Mouse (Mus musculus) kidney, embryonic 14.5 days (tissue): ENCODE measurements at regions not wholly inside any gene's neighbourhood (a gene's known extent, or its start where the extent isn't known, plus 50 kb on each side); places are given as distances from the start of the nearest gene placed in this dataset.

Experiments
- ATAC-seq: fragments of 200-750 bp; cut with Nextera tagmentation; 2 replicates; pipeline ENCODE4 v1.8.0; 2017; ENCODE audit warnings: moderate number of reproducible peaks, mild to moderate bottlenecking, moderate TSS enrichment, moderate library complexity; ENCODE audit not compliant: low FRiP score, low TSS enrichment
- H3K27ac ChIP-seq: fragments of 300-500 bp; sonication (generic); 2 replicates; pipeline ENCODE4 v1.5.1; 2014; ENCODE audit warnings: low read depth, mild to moderate bottlenecking, low read length, moderate library complexity, mixed read lengths
- H3K27me3 ChIP-seq: fragments of 300-500 bp; sonication (generic); 2 replicates; pipeline ENCODE4 v1.6.1; 2014; ENCODE audit warnings: mild to moderate bottlenecking, low read length; ENCODE audit not compliant: control insufficient read depth, insufficient read depth
- H3K36me3 ChIP-seq: fragments of 300-500 bp; sonication (generic); 2 replicates; pipeline ENCODE4 v1.6.1; 2014; ENCODE audit warnings: low read length, mixed read lengths; ENCODE audit not compliant: control insufficient read depth, insufficient read depth
- H3K4me1 ChIP-seq: fragments of 300-500 bp; sonication (generic); 2 replicates; pipeline ENCODE4 v1.6.1; 2014; ENCODE audit warnings: low read length, mixed read lengths; ENCODE audit not compliant: control insufficient read depth, insufficient read depth
- H3K4me2 ChIP-seq: fragments of 300-500 bp; sonication (generic); replicated peaks from 2 replicates; pipeline ENCODE4 v1.6.1; 2014; ENCODE audit warnings: low read depth, mild to moderate bottlenecking, low read length
- H3K4me3 ChIP-seq: fragments of 300-500 bp; sonication (generic); 2 replicates; pipeline ENCODE4 v1.5.1; 2014; ENCODE audit warnings: mild to moderate bottlenecking, low read length
- H3K9ac ChIP-seq: fragments of 300-500 bp; sonication (generic); 2 replicates; pipeline ENCODE4 v1.6.1; 2014; ENCODE audit warnings: low read depth, mild to moderate bottlenecking, low read length, moderate library complexity
- H3K9me3 ChIP-seq: fragments of 300-500 bp; sonication (generic); 2 replicates; pipeline ENCODE4 v1.6.1; 2016; ENCODE audit warnings: low read length; ENCODE audit not compliant: control insufficient read depth
- WGBS: fragments of 180-500 bp; shearing (Covaris S2); extraction: QIAGEN DNeasy Blood & Tissue Kit; methylation state at CpG from one replicate; pipeline ENCODE4 v1.1.7; 2014; 5-methylcytosine and 5-hydroxymethylcytosine counted together

GRCm38 (mm10) chr1:75888499-75889208, 342.6 kb downstream of the Slc4a3 start:
- H3K4me1 ChIP-seq, result no peaks in the 10 kb centered on the region
- no peak overlapping the region for H3K27ac ChIP-seq
- no peak overlapping the region for H3K4me2 ChIP-seq
- H3K4me3 ChIP-seq, result no peak overlapping the region
- no peaks in the 10 kb centered on the region for H3K9me3 ChIP-seq
- ATAC-seq, result no peak
- no peak overlapping the region for H3K9ac ChIP-seq
- H3K36me3 ChIP-seq, result no peaks in the 10 kb centered on the region
- 34% methylated on average over 9 of the region's 9 CpGs for WGBS
- H3K27me3 ChIP-seq, result no peaks in the 10 kb centered on the region

DNA sequence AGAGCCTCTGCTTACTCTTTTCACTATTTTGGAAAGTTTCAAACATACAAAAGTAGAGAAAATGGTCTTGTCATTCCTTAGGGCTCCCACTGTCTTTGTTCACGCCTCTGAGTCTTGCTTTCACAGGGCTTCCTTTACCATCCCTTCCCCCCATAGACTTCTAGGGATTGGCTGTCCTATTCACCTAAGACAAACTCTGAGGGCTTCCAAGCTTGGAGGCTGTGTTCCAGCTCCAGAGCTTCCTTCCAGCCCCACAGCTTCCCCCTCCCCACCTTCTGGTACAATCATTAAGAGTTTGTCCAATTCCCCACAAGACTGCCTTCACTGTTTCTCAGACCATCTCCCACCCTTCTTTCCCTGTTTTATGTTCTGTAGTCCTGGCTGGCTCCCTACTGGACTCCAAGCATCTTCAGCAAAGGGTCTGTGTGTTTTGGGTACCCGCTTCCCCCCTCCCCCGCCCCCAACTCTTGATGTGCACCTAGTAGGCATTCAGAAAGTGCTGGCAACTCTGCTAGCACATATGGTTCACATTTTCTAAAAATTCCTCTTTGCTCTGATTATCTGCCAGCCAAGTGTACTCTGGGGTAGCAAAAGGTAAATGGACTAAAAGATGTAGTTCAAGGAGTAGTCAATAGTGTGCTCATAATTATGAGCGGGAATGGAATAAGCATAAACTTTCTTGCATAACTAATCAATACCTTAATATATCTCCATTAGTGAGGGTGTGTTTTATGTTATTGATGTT, 344.0 kb downstream of the Slc4a3 start:
- H3K4me2 ChIP-seq, result no peak overlapping the region
- no peak for ATAC-seq
- H3K27me3 ChIP-seq, result no peaks in the 10 kb centered on the region
- H3K36me3 ChIP-seq, result no peaks in the 10 kb centered on the region
- no peaks in the 10 kb centered on the region for H3K4me1 ChIP-seq
- H3K9me3 ChIP-seq, result peaks cover 3% of the 10 kb centered on the region; the same call in 1 of the 2 replicates
- no peak overlapping the region for H3K9ac ChIP-seq
- no peak overlapping the region for H3K27ac ChIP-seq
- H3K4me3 ChIP-seq, result no peak overlapping the region
- WGBS, result 84% methylated on average over 4 of the region's 4 CpGs

GRCm38 (mm10) chr1:75890636-75891276, 344.7 kb downstream of the Slc4a3 start:
- Histone ChIP-seq H3K9me3 (peaks cover 3% of the 10 kb centered on the region; the same call in 1 of the 2 replicates), H3K27ac (no peak overlapping the region)
- 84% methylated on average over 10 of the region's 10 CpGs for WGBS

GRCm38 (mm10) chr1:75895550-75895949, 349.5 kb downstream of the Slc4a3 start:
- H3K9ac ChIP-seq, result no peak overlapping the region
- H3K36me3 ChIP-seq, result no peaks in the 10 kb centered on the region
- no peaks in the 10 kb centered on the region for H3K4me1 ChIP-seq
- no peak overlapping the region for H3K4me3 ChIP-seq
- H3K27ac ChIP-seq, result no peak overlapping the region
- no peak overlapping the region for H3K4me2 ChIP-seq
- peaks cover 3% of the 10 kb centered on the region; the same call in 1 of the 2 replicates for H3K9me3 ChIP-seq
- H3K27me3 ChIP-seq, result no peaks in the 10 kb centered on the region
- no peak for ATAC-seq
- WGBS, result 95% methylated on average over 1 of the region's 1 CpGs

More at GRCm38 (mm10) chr1:75890636-75891276, 344.7 kb downstream of the Slc4a3 start:
- ATAC-seq, result no peak
- Histone ChIP-seq H3K36me3 (no peaks in the 10 kb centered on the region), H3K4me1 (no peaks in the 10 kb centered on the region), H3K27me3 (no peaks in the 10 kb centered on the region), H3K4me2 (no peak overlapping the region), H3K4me3 (no peak overlapping the region), H3K9ac (no peak overlapping the region)

- Histone ChIP-seq H3K27me3 (no peaks in the 10 kb centered on the region), H3K9me3 (no peaks in the 10 kb centered on the region), H3K4me2 (no peak overlapping the region), H3K4me3 (no peak overlapping the region), H3K27ac (no peak overlapping the region), H3K4me1 (no peaks in the 10 kb centered on the region), H3K9ac (no peak overlapping the region), H3K36me3 (no peaks in the 10 kb centered on the region)
- no peak for ATAC-seq
- 56% methylated on average over 1 of the region's 1 CpGs for WGBS
These were observed 355.1 kb downstream of the Slc4a3 start for GRCm38 (mm10) chr1:75901146-75901545.

DNA sequence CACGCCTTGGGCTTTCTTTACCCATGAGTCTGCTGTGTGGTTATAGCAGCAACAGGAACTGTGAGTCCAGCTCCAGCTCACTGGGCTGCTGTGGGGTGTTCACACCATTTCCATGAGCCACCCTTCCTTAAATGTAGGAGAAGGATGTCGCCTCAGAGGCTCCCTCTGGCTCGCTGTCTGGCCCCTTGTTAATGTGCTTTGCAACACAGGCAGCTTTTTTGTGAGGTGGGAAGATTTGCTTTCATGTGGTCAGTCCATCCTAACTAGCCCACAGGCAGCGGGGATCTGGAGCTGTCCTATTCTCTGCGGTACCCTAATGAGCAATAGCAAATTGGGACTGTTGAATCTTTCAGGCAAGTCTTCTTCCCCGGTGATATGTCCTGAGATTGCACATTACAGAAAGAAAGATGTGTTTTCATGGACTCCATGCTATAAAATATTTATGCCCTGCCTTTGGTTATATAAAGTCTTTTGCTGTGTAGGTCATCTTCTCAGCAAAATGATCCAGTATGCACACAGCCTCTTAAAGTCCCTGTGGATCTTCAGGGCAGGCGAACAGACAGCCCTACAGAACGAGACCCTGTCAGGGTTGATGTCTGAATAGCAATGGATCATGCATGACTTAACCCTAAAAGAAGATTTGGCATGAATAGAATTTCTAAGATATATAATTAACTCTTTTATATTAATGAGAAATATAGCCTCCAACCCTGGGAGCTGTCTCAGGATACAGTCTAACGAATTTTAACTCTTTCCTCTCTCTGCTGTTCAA, 359.8 kb downstream of the Slc4a3 start:
- H3K9me3 ChIP-seq, result no peaks in the 10 kb centered on the region
- H3K36me3 ChIP-seq, result no peaks in the 10 kb centered on the region
- ATAC-seq, result no peak
- H3K27ac ChIP-seq, result no peak overlapping the region
- H3K4me3 ChIP-seq, result no peak overlapping the region
- H3K27me3 ChIP-seq, result no peaks in the 10 kb centered on the region
- 79% methylated on average over 9 of the region's 9 CpGs for WGBS
- H3K4me1 ChIP-seq, result no peaks in the 10 kb centered on the region
- H3K4me2 ChIP-seq, result no peak overlapping the region
- no peak overlapping the region for H3K9ac ChIP-seq

- no peak overlapping the region for H3K4me2 ChIP-seq
- H3K27me3 ChIP-seq, result no peaks in the 10 kb centered on the region
- H3K4me1 ChIP-seq, result no peaks in the 10 kb centered on the region
- no peaks in the 10 kb centered on the region for H3K9me3 ChIP-seq
- H3K9ac ChIP-seq, result no peak overlapping the region
- no peak overlapping the region for H3K27ac ChIP-seq
- no peak for ATAC-seq
- H3K4me3 ChIP-seq, result no peak overlapping the region
- 94% methylated on average over 2 of the region's 2 CpGs for whole genome bisulfite sequencing
- H3K36me3 ChIP-seq, result no peaks in the 10 kb centered on the region
These were observed 369.2 kb downstream of the Slc4a3 start for GRCm38 (mm10) chr1:75915311-75915710.

DNA sequence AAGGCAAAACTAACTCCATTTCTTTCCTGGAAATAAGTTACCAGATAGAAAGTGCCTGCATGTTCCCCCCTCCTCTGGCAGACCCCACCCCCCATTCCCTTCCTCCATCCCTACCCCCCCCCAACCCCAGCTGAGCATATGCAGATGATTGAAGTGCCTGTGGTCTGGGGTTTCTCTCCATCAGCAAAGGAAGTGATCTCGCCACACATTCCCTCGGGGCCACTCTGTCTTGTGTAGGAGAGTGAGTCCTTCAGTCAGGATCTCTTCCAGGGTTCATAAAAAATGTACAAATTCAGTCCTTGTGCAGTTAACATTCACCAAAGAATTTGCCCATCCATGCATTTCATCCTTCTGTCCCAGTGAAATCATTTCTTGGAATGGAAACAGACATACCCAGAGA, 370.1 kb downstream of the Slc4a3 start:
- Histone ChIP-seq H3K4me2 (no peak overlapping the region), H3K9ac (no peak overlapping the region), H3K27ac (no peak overlapping the region), H3K9me3 (no peaks in the 10 kb centered on the region), H3K27me3 (no peaks in the 10 kb centered on the region), H3K4me3 (no peak overlapping the region), H3K36me3 (no peaks in the 10 kb centered on the region), H3K4me1 (no peaks in the 10 kb centered on the region)
- no peak for ATAC-seq
- WGBS, result 35% methylated on average over 2 of the region's 2 CpGs
